Mouse (Mus musculus) G1E (cell line): ENCODE data around the gene Rsbn1l.

ENCODE experiments used
- CTCF ChIP-seq: IDR thresholded peaks from 2 replicates; pipeline ENCODE4 v1.5.1; 2012; ENCODE audit warnings: low read depth, low read length, inconsistent platforms, mixed read lengths
- GATA1 ChIP-seq: IDR thresholded peaks from 2 replicates; pipeline ENCODE4 v1.6.1; 2012; ENCODE audit warnings: borderline replicate concordance, low read length, inconsistent platforms, mixed read lengths

- TF ChIP-seq CTCF (no peak), GATA1 (no peak)
Observed at GRCm38 (mm10) chr5:20855066-20855465, 101.1 kb downstream of the Rsbn1l start.
